Mouse (Mus musculus): Measurements from ENCODE around the gene Cacna2d2.

DNA sequence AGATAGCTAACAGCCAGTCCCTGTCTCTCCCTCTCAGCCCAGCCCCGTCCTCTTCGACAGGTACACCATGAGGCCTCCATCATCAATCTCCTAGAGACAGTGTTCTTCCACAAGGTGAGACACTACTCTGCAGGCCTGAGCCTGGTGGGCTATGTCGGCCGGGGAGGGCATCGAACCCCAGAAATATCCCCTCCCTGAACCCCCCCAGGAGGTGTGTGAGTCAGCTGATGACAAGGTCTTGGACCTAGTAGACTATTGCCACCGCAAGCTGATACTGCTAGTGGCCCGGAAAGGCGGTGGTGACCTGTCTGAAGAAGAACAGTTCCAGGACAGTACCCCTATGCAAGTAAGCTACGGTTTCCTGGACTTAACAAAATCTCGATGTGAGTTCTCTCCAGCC lies 149.4 kb downstream of the Cacna2d2 start:
- TF ChIP-seq CTCF (IDR thresholded peaks at IDR 0.05; ENCODE audit: low read depth) (no peak), EP300 (optimal IDR thresholded peaks at IDR 0.05) (no peak)

Measured in stomach, postnatal 0 days (tissue).